Mouse (Mus musculus) heart, embryonic 14.5 days (tissue): ENCODE measurements at regions not wholly inside any gene's neighbourhood (a gene's known extent, or its start where the extent isn't known, plus 50 kb on each side); places are given as distances from the start of the nearest gene placed in this dataset.

Experiments used
- ATAC-seq: fragments of 200-750 bp; cut with Nextera tagmentation; 2 replicates; pipeline ENCODE4 v1.8.0; 2017; ENCODE audit warnings: low read depth, moderate TSS enrichment; ENCODE audit not compliant: insufficient number of reproducible peaks, insufficient read depth, low FRiP score
- H3K27ac ChIP-seq, 2 experiments: fragments of 200-500 bp in 1 of 2; fragments of 300-500 bp in 1 of 2; sonication (generic) in 1 of 2; replicated peaks in 1 of 2; 2 replicates each; pipeline ENCODE4 v1.5.1; 2012 to 2014; ENCODE audit warnings: low read depth in 2 of 2, low read length in 2 of 2, control low read depth in 1 of 2, mild to moderate bottlenecking in 1 of 2, mixed read lengths in 1 of 2; ENCODE audit not compliant: control insufficient read depth in 1 of 2, insufficient read depth in 1 of 2
- H3K27me3 ChIP-seq: fragments of 300-500 bp; sonication (generic); 2 replicates; pipeline ENCODE4 v1.6.1; 2014; ENCODE audit warnings: mild to moderate bottlenecking, low read length, control low read depth; ENCODE audit not compliant: control insufficient read depth, insufficient read depth
- H3K36me3 ChIP-seq: fragments of 300-500 bp; sonication (generic); 2 replicates; pipeline ENCODE4 v1.6.1; 2014; ENCODE audit warnings: mild to moderate bottlenecking, control low read depth, low read length, mixed read lengths; ENCODE audit not compliant: control insufficient read depth, insufficient read depth
- H3K4me1 ChIP-seq, 2 experiments: fragments of 200-500 bp in 1 of 2; fragments of 300-500 bp in 1 of 2; sonication (generic) in 1 of 2; 2 replicates each; pipeline ENCODE4 v1.6.1; 2012 to 2014; ENCODE audit warnings: low read length in 2 of 2, control low read depth in 1 of 2, mixed read lengths in 1 of 2; ENCODE audit not compliant: control insufficient read depth in 2 of 2, insufficient read depth in 2 of 2
- H3K4me2 ChIP-seq: fragments of 300-500 bp; sonication (generic); 2 replicates; pipeline ENCODE4 v1.6.1; 2014; ENCODE audit warnings: mild to moderate bottlenecking, low read length
- H3K4me3 ChIP-seq, 2 experiments: fragments of 200-500 bp in 1 of 2; fragments of 300-500 bp in 1 of 2; sonication (generic) in 1 of 2; 2 replicates each; pipeline ENCODE4 v1.5.1; 2012 to 2014; ENCODE audit warnings: low read length in 2 of 2, mild to moderate bottlenecking in 2 of 2, control low read depth in 1 of 2, low read depth in 1 of 2, moderate library complexity in 1 of 2; ENCODE audit not compliant: control insufficient read depth in 1 of 2, insufficient read depth in 1 of 2
- H3K9ac ChIP-seq: fragments of 300-500 bp; sonication (generic); 2 replicates; pipeline ENCODE4 v1.6.1; 2014; ENCODE audit warnings: mild to moderate bottlenecking, low read length
- H3K9me3 ChIP-seq: fragments of 300-500 bp; sonication (generic); 2 replicates; pipeline ENCODE4 v1.6.1; 2016; ENCODE audit warnings: low read length, control low read depth; ENCODE audit not compliant: control insufficient read depth
- WGBS: fragments of 180-500 bp; shearing (Covaris S2); extraction: QIAGEN DNeasy Blood & Tissue Kit; methylation state at CpG from one replicate; pipeline ENCODE4 v1.1.7; 2014; 5-methylcytosine and 5-hydroxymethylcytosine counted together

GRCm38 (mm10) chr11:7508861-7509260 is 295.1 kb upstream of the Igfbp3 start:
- Histone ChIP-seq H3K4me2 (no peak overlapping the region), H3K9me3 (no peaks in the 10 kb centered on the region), H3K36me3 (no peaks in the 10 kb centered on the region), H3K9ac (no peak overlapping the region), H3K27ac (no peak overlapping the region), H3K4me3 (no peak overlapping the region), H3K4me1 (no peaks in the 10 kb centered on the region), H3K27me3 (no peaks in the 10 kb centered on the region)
- 83% methylated on average over 5 of the region's 5 CpGs for WGBS
- no peak for ATAC-seq

GRCm38 (mm10) chr11:7506421-7506945 is 292.8 kb upstream of the Igfbp3 start:
- Histone ChIP-seq H3K9me3 (no peaks in the 10 kb centered on the region), H3K4me3 (no peak overlapping the region), H3K9ac (no peak overlapping the region), H3K4me1 (no peaks in the 10 kb centered on the region), H3K36me3 (no peaks in the 10 kb centered on the region), H3K4me2 (no peak overlapping the region), H3K27me3 (no peaks in the 10 kb centered on the region), H3K27ac (no peak overlapping the region)
- 62% methylated on average over 7 of the region's 7 CpGs for WGBS
- ATAC-seq, result no peak

GRCm38 (mm10) chr11:7504651-7505321 is 291.1 kb upstream of the Igfbp3 start:
- no peak overlapping the region for H3K9ac ChIP-seq
- H3K27ac ChIP-seq, result no peak overlapping the region
- no peaks in the 10 kb centered on the region for H3K9me3 ChIP-seq
- ATAC-seq, result no peak
- H3K4me3 ChIP-seq, result no peak overlapping the region
- no peaks in the 10 kb centered on the region for H3K4me1 ChIP-seq
- 71% methylated on average over 10 of the region's 10 CpGs for WGBS
- no peak overlapping the region for H3K4me2 ChIP-seq
- H3K36me3 ChIP-seq, result no peaks in the 10 kb centered on the region
- no peaks in the 10 kb centered on the region for H3K27me3 ChIP-seq

- ATAC-seq, result no peak
- no peaks in the 10 kb centered on the region for H3K9me3 ChIP-seq
- no peak overlapping the region for H3K9ac ChIP-seq
- H3K4me2 ChIP-seq, result no peak overlapping the region
- no peaks in the 10 kb centered on the region for H3K27me3 ChIP-seq
- H3K4me3 ChIP-seq, result no peak overlapping the region
- H3K36me3 ChIP-seq, result no peaks in the 10 kb centered on the region
- H3K4me1 ChIP-seq, result no peaks in the 10 kb centered on the region
- H3K27ac ChIP-seq, result no peak overlapping the region
- 76% methylated on average over 2 of the region's 2 CpGs for WGBS
Measured at GRCm38 (mm10) chr11:7502679-7503078, 289.0 kb upstream of the Igfbp3 start.

- Histone ChIP-seq H3K9me3 (no peaks in the 10 kb centered on the region), H3K4me3 (no peak overlapping the region), H3K27me3 (no peaks in the 10 kb centered on the region), H3K4me2 (no peak overlapping the region), H3K4me1 (no peaks in the 10 kb centered on the region), H3K27ac (no peak overlapping the region), H3K36me3 (no peaks in the 10 kb centered on the region), H3K9ac (no peak overlapping the region)
- no peak for ATAC-seq
- WGBS, result 69% methylated on average over 2 of the region's 2 CpGs
Measured at GRCm38 (mm10) chr11:7502045-7502444, 288.3 kb upstream of the Igfbp3 start.

GRCm38 (mm10) chr11:7497803-7498202 is 284.1 kb upstream of the Igfbp3 start:
- Histone ChIP-seq H3K9me3 (no peaks in the 10 kb centered on the region), H3K27me3 (no peaks in the 10 kb centered on the region), H3K9ac (no peak overlapping the region), H3K4me3 (no peak overlapping the region), H3K4me2 (no peak overlapping the region), H3K4me1 (no peaks in the 10 kb centered on the region), H3K27ac (no peak overlapping the region), H3K36me3 (no peaks in the 10 kb centered on the region)
- 64% methylated on average over 6 of the region's 6 CpGs for WGBS
- ATAC-seq, result no peak

GRCm38 (mm10) chr11:7473832-7474545 is 260.3 kb upstream of the Igfbp3 start:
- 39% methylated on average over 7 of the region's 7 CpGs for WGBS

More at GRCm38 (mm10) chr11:7473832-7474545, 260.3 kb upstream of the Igfbp3 start:
- no peaks in the 10 kb centered on the region for H3K9me3 ChIP-seq
- H3K27me3 ChIP-seq, result no peaks in the 10 kb centered on the region
- H3K27ac ChIP-seq, result peak overlapping the region in 1 of 2 experiments; percentile 29; a peak in 2 of 4 replicates
- no peak overlapping the region for H3K4me2 ChIP-seq
- H3K36me3 ChIP-seq, result no peaks in the 10 kb centered on the region
- peak; percentile 47; the same call in 1 of the 2 replicates for ATAC-seq
- H3K9ac ChIP-seq, result no peak overlapping the region
- H3K4me3 ChIP-seq, result no peak overlapping the region
- H3K4me1 ChIP-seq, result peaks cover 11 to 14% of the 10 kb centered on the region in 2 experiments
